Mouse (Mus musculus) cerebellum, adult 9-10 months (tissue): ENCODE results near the gene Acp4.
"Not testable (repeated sequence)": the region's sequence is repeated elsewhere in the genome, so short reads cannot be mapped to it uniquely, and the experiment has no call there.

Experiments
- DNase-seq: peaks from one replicate; pipeline ENCODE4 v3.0.0; 2022

Acp4 gene

GRCm38 (mm10) chr7:44257278-44257677 lies at the start of gene Acp4:
TSS of gene Acp4 (minus strand) at chr7:44257378.
- no peak for DNase-seq

GRCm38 (mm10) chr7:44306516-44307240 lies 49.5 kb upstream of the Acp4 start, which contains the start of gene Clec11a:
TSS of gene Clec11a (minus strand) at chr7:44306902.
- DNase-seq: peak; percentile 62

- DNase-seq: no peak
Measured at GRCm38 (mm10) chr7:44305686-44306085, 48.5 kb upstream of the Acp4 start.

GRCm38 (mm10) chr7:44304775-44305641 lies 47.8 kb upstream of the Acp4 start:
- peak; percentile 100 for DNase-seq

- DNase-seq: no peak
Measured at GRCm38 (mm10) chr7:44304463-44304774, 47.2 kb upstream of the Acp4 start.

GRCm38 (mm10) chr7:44303346-44304340 lies 46.5 kb upstream of the Acp4 start:
- DNase-seq: peak; percentile 70

GRCm38 (mm10) chr7:44297501-44297900 lies 40.3 kb upstream of the Acp4 start:
- not testable (repeated sequence) for DNase-seq

GRCm38 (mm10) chr7:44291418-44291817 lies 34.2 kb upstream of the Acp4 start:
- no peak for DNase-seq

- no peak for DNase-seq
Measured at GRCm38 (mm10) chr7:44290986-44291385, 33.8 kb upstream of the Acp4 start.

- no peak for DNase-seq
Measured at GRCm38 (mm10) chr7:44287760-44288159, 30.6 kb upstream of the Acp4 start.

- no peak for DNase-seq
Measured at GRCm38 (mm10) chr7:44281586-44281985, 24.4 kb upstream of the Acp4 start.

- DNase-seq: no peak
Measured at GRCm38 (mm10) chr7:44280959-44281358, 23.8 kb upstream of the Acp4 start.

GRCm38 (mm10) chr7:44277250-44277622 lies 20.1 kb upstream of the Acp4 start:
- peak; percentile 82 for DNase-seq

- no peak for DNase-seq
Measured at GRCm38 (mm10) chr7:44276461-44277249, 19.5 kb upstream of the Acp4 start.

GRCm38 (mm10) chr7:44275546-44275945 lies 18.4 kb upstream of the Acp4 start:
- DNase-seq: no peak

- DNase-seq: no peak
Measured at GRCm38 (mm10) chr7:44274096-44274495, 16.9 kb upstream of the Acp4 start.

GRCm38 (mm10) chr7:44273446-44273845 lies 16.3 kb upstream of the Acp4 start:
- no peak for DNase-seq

GRCm38 (mm10) chr7:44272546-44272945 lies 15.4 kb upstream of the Acp4 start:
- DNase-seq: no peak

GRCm38 (mm10) chr7:44271309-44271708 lies 14.1 kb upstream of the Acp4 start:
- DNase-seq: no peak

- no peak for DNase-seq
Measured at GRCm38 (mm10) chr7:44269397-44269796, 12.2 kb upstream of the Acp4 start.

- DNase-seq: no peak
Measured at GRCm38 (mm10) chr7:44268117-44268516, 10.9 kb upstream of the Acp4 start.
